Mouse (Mus musculus) spleen, adult 2 months (tissue): Measurements from ENCODE around the gene Noxo1.

Experiments
- CTCF ChIP-seq: fragments of 200-500 bp; IDR thresholded peaks from 2 replicates; pipeline ENCODE4 v1.5.1; 2011; ENCODE audit warnings: mild to moderate bottlenecking, inconsistent platforms; ENCODE audit not compliant: insufficient read depth, insufficient read length, insufficient replicate concordance; ENCODE audit errors: extremely low read depth
- POLR2A ChIP-seq: fragments of 200-500 bp; IDR thresholded peaks from 2 replicates; pipeline ENCODE4 v1.6.1; 2011; ENCODE audit warnings: low read depth, low read length, inconsistent platforms

DNA sequence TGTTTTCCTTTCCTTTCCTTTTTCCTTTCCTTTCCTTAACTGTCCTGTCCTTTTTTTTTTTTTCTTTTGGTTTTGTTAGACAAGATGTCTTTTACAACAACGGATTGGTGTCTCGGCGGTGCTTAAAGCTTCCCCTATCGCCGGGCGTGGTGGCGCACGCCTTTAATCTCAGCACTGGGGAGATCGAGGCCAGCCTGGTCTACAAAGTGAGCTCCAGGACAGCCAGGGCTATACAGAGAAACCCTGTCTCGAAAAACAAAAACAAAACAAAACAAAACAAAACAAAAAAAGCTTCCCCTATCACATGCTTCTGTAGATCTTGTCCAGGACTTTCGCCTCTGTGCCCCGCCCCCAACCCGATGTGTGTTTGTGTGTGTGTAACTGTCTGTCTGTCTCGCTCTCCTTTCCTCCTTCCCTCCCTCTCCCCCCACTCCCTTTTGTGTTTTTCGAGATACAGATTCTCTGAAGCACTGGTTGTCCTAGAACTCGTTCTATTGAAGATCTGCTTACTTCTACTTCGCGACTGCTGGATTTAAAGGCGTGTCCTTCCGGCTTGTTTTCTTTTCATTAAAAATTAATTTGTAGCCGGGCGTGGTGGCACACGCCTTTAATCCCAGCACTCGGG lies 11.9 kb downstream of the Noxo1 start:
- no peak for TF ChIP-seq POLR2A
- no peak for TF ChIP-seq CTCF
